16 mouse cellular contexts compared by ENCODE assay signal in the genomic region with DNA sequence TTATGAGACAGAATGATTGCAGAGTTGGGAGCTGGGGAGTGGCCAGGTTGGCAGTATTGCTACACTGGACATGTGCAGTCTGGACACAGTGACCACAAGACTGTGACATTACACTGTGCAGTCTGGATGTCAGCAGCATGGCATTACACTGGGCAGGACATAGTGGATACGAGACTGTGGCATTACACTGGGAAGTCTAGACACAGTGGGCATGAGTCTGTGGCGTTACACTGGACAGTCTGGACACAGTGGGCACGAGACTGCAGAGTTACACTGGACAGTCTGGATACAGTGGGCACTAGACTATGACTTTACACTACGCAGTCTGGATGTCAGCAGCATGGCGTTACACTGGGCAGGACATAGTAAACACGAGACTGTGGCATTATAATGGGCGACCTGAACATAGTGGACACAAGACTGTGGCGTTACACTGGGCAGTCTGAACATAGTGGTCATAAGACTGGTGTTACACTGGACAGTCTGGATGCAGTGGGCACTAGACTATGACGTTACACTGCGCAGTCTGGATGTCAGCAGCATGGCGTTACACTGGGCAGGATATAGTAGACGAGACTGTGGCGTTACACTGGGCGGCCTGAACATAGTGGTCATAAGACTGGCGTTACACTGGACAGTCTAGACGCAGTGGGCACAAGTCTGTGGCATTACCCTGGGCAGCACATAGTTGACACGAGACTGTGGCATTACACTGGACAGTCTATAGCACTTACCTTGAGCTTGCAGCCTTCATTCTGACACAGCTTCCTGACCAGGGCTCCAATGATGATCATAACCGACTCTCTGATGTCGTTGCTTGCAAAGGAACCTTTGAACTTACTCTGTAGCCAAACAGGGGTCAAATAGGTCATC. TPM values are rescaled to one million over a fixed set of nuclear protein-coding genes. Genes with fewer than 3 reads are reported as not detected.
DNase-seq lines count a peak whose midpoint lies in the region; ATAC-seq lines count a peak whose summit lies in the region.
"Had no signal": no experiment of that assay in that cellular context is flagged by ENCODE, and none has a peak within 500 bp of the region (broad histone marks: within the 10 kb centered on the region; RNA-seq: fewer than 3 reads in every experiment).

No protein-coding gene starts in this region.

- H3K36me3 ChIP-seq in hindbrain, embryonic 15.5 days = no peaks in the 10 kb centered on the region
- no peaks in the 10 kb centered on the region for H3K36me3 ChIP-seq in hindbrain, embryonic 11.5 days (ENCODE audit: control insufficient read depth, insufficient read depth, low read length)
- H3K36me3 ChIP-seq in lung, embryonic 15.5 days = no peaks in the 10 kb centered on the region
- H3K36me3 ChIP-seq in limb, embryonic 15.5 days = no peaks in the 10 kb centered on the region
- H3K36me3 ChIP-seq: heart, embryonic 13.5 days; neural tube, embryonic 13.5 days had no signal

- H3K4me3 ChIP-seq in hindbrain, embryonic 15.5 days = no peak overlapping the region
- no peak overlapping the region for H3K4me3 ChIP-seq in hindbrain, embryonic 11.5 days (ENCODE audit: low read depth, low read length)
- H3K4me3 ChIP-seq in lung, embryonic 15.5 days = no peak overlapping the region
- no peak overlapping the region for H3K4me3 ChIP-seq in limb, embryonic 15.5 days
- H3K4me3 ChIP-seq: heart, embryonic 13.5 days; hindbrain, embryonic 10.5 days; neural tube, embryonic 13.5 days had no signal

- no peak overlapping the region for H3K27ac ChIP-seq in hindbrain, embryonic 15.5 days (replicated peaks)
- H3K27ac ChIP-seq in hindbrain, embryonic 11.5 days (ENCODE audit: low read depth, low read length) = no peak overlapping the region
- H3K27ac ChIP-seq in lung, embryonic 15.5 days = no peak overlapping the region
- H3K27ac ChIP-seq in limb, embryonic 15.5 days = no peak overlapping the region
- H3K27ac ChIP-seq: heart, embryonic 13.5 days; hindbrain, embryonic 10.5 days; neural tube, embryonic 13.5 days had no signal

- no peak overlapping the region for H3K4me2 ChIP-seq in hindbrain, embryonic 15.5 days
- H3K4me2 ChIP-seq in hindbrain, embryonic 11.5 days (replicated peaks; ENCODE audit: low read depth, low read length) = no peak overlapping the region
- H3K4me2 ChIP-seq in lung, embryonic 15.5 days = no peak overlapping the region
- no peak overlapping the region for H3K4me2 ChIP-seq in limb, embryonic 15.5 days
- H3K4me2 ChIP-seq: heart, embryonic 13.5 days; neural tube, embryonic 13.5 days had no signal

- peak; percentile 48; the same call in 1 of the 2 replicates for ATAC-seq in hindbrain, embryonic 15.5 days (ENCODE audit: low FRiP score, low read depth)
- no peak for ATAC-seq in hindbrain, embryonic 11.5 days (ENCODE audit: low FRiP score)
- ATAC-seq in lung, embryonic 15.5 days (ENCODE audit: borderline replicate concordance, extremely low read depth, low FRiP score, low TSS enrichment) = peak; percentile 64; the same call in 1 of the 2 replicates
- 0 out of 2 replicates have a peak, but pooled peaks have one; percentile 39 for ATAC-seq in erythroblast, adult 5-6 weeks (replicated peaks; ENCODE audit: low FRiP score, poor library complexity, severe bottlenecking)
- 0 out of 2 replicates have a peak, but pooled peaks have one; percentile 55 for ATAC-seq in limb, embryonic 15.5 days (ENCODE audit: insufficient number of reproducible peaks, low FRiP score, low TSS enrichment, low read depth)

- H3K4me1 ChIP-seq in hindbrain, embryonic 15.5 days (replicated peaks) = no peaks in the 10 kb centered on the region
- H3K4me1 ChIP-seq in hindbrain, embryonic 11.5 days (replicated peaks; ENCODE audit: control insufficient read depth, insufficient read depth, low read length) = no peaks in the 10 kb centered on the region
- no peaks in the 10 kb centered on the region for H3K4me1 ChIP-seq in lung, embryonic 15.5 days
- H3K4me1 ChIP-seq in limb, embryonic 15.5 days = no peaks in the 10 kb centered on the region
- H3K4me1 ChIP-seq: heart, embryonic 13.5 days; hindbrain, embryonic 10.5 days; neural tube, embryonic 13.5 days had no signal

- no peak overlapping the region for H3K9ac ChIP-seq in hindbrain, embryonic 15.5 days
- H3K9ac ChIP-seq in hindbrain, embryonic 11.5 days (ENCODE audit: low read depth, low read length) = no peak overlapping the region
- H3K9ac ChIP-seq in lung, embryonic 15.5 days = no peak overlapping the region
- H3K9ac ChIP-seq in limb, embryonic 15.5 days = no peak overlapping the region
- H3K9ac ChIP-seq: heart, embryonic 13.5 days; neural tube, embryonic 13.5 days had no signal

- no peaks in the 10 kb centered on the region for H3K27me3 ChIP-seq in hindbrain, embryonic 15.5 days
- H3K27me3 ChIP-seq in hindbrain, embryonic 11.5 days (ENCODE audit: control insufficient read depth, insufficient read depth, low read length) = no peaks in the 10 kb centered on the region
- no peaks in the 10 kb centered on the region for H3K27me3 ChIP-seq in lung, embryonic 15.5 days
- no peaks in the 10 kb centered on the region for H3K27me3 ChIP-seq in limb, embryonic 15.5 days
- H3K27me3 ChIP-seq: heart, embryonic 13.5 days; neural tube, embryonic 13.5 days had no signal

- no peaks in the 10 kb centered on the region for H3K9me3 ChIP-seq in hindbrain, embryonic 15.5 days
- no peaks in the 10 kb centered on the region for H3K9me3 ChIP-seq in hindbrain, embryonic 11.5 days (ENCODE audit: control insufficient read depth, low read length)
- H3K9me3 ChIP-seq in lung, embryonic 15.5 days = no peaks in the 10 kb centered on the region
- no peaks in the 10 kb centered on the region for H3K9me3 ChIP-seq in limb, embryonic 15.5 days
- H3K9me3 ChIP-seq: heart, embryonic 13.5 days; hindbrain, embryonic 10.5 days; neural tube, embryonic 13.5 days had no signal

- WGBS in hindbrain, embryonic 15.5 days = 95% methylated on average over 19 of the region's 19 CpGs
- 91% methylated on average over 19 of the region's 19 CpGs for WGBS in hindbrain, embryonic 11.5 days
- 87% methylated on average over 19 of the region's 19 CpGs for WGBS in lung, embryonic 15.5 days
- WGBS in limb, embryonic 15.5 days = 91% methylated on average over 19 of the region's 19 CpGs

- no peak for DNase-seq in hindbrain, embryonic 11.5 days (ENCODE audit: low spot score)
- no peak for DNase-seq in lung, postnatal 25 days (ENCODE audit: low spot score)
- no peak for DNase-seq in left cerebral cortex, postnatal 25 days (ENCODE audit: low spot score in 2 of 2)
- no peak for DNase-seq in urinary bladder, postnatal 4 days (ENCODE audit: low spot score in 2 of 2)
- DNase-seq: cerebellum, postnatal 14 days; gastrocnemius, postnatal 25 days; kidney, adult 9 months; right cerebral cortex, postnatal 25 days had no signal

- intact Hi-C loops in left cerebral cortex, postnatal 25 days (cut with DNase I) = no loop called here

RNA-seq across cellular contexts. Expression of a gene that starts 32.1 kb away (rescaled TPM):
- 6.9 and 7.4 TPM in 2 replicates for polyA plus RNA-seq in hindbrain, embryonic 15.5 days (2015; fragmentation: Nextera tagmentation; extraction: Ambion mirVana)
- 12.4 and 17.0 TPM in 2 replicates for polyA plus RNA-seq in hindbrain, embryonic 11.5 days (2014; fragmentation: Nextera tagmentation; extraction: Ambion mirVana)
- polyA plus RNA-seq in lung, embryonic 15.5 days (2015; fragmentation: Nextera tagmentation; extraction: Ambion mirVana) = 11.4 and 12.1 TPM in 2 replicates
- total RNA-seq in erythroblast, adult 5-6 weeks (2015; ENCODE audit: low replicate concordance) = 0.77 and 3.3 TPM in 2 replicates
- 3.8 and 12.3 TPM in 2 replicates for total RNA-seq in erythroblast, adult 5-6 weeks (2017; ENCODE audit: low replicate concordance)
- 9.0 and 9.9 TPM in 2 replicates for polyA plus RNA-seq in limb, embryonic 15.5 days (2015; fragmentation: Nextera tagmentation; extraction: Ambion mirVana)
- 1 to 10 TPM; 5.8 to 7.3 TPM for total RNA-seq in left cerebral cortex, postnatal 25 days (2021)

RNA-seq across cellular contexts. Expression of a gene that starts 33.6 kb away (rescaled TPM):
- 7.9 and 9.5 TPM in 2 replicates for polyA plus RNA-seq in hindbrain, embryonic 15.5 days (2015; fragmentation: Nextera tagmentation; extraction: Ambion mirVana)
- 10.2 and 13.4 TPM in 2 replicates for polyA plus RNA-seq in hindbrain, embryonic 11.5 days (2014; fragmentation: Nextera tagmentation; extraction: Ambion mirVana)
- 7.4 and 7.6 TPM in 2 replicates for polyA plus RNA-seq in lung, embryonic 15.5 days (2015; fragmentation: Nextera tagmentation; extraction: Ambion mirVana)
- total RNA-seq in erythroblast, adult 5-6 weeks (2015; ENCODE audit: low replicate concordance) = 0.77 and 1.3 TPM in 2 replicates
- 0.51 and 1.4 TPM in 2 replicates for total RNA-seq in erythroblast, adult 5-6 weeks (2017; ENCODE audit: low replicate concordance)
- 6.2 and 6.8 TPM in 2 replicates for polyA plus RNA-seq in limb, embryonic 15.5 days (2015; fragmentation: Nextera tagmentation; extraction: Ambion mirVana)
- 1 to 10 TPM; 6.0 to 6.2 TPM for total RNA-seq in left cerebral cortex, postnatal 25 days (2021)

RNA-seq across cellular contexts. Expression of a gene that starts 44.0 kb away (rescaled TPM):
- 0.18 and 0.26 TPM in 2 replicates for polyA plus RNA-seq in hindbrain, embryonic 15.5 days (2015; fragmentation: Nextera tagmentation; extraction: Ambion mirVana)
- polyA plus RNA-seq in hindbrain, embryonic 11.5 days (2014; fragmentation: Nextera tagmentation; extraction: Ambion mirVana) = not detected in 2 replicates
- polyA plus RNA-seq in lung, embryonic 15.5 days (2015; fragmentation: Nextera tagmentation; extraction: Ambion mirVana) = 0.13 and 0.15 TPM in 2 replicates
- not detected in 2 replicates for total RNA-seq in erythroblast, adult 5-6 weeks (2015; ENCODE audit: low replicate concordance)
- total RNA-seq in erythroblast, adult 5-6 weeks (2017; ENCODE audit: low replicate concordance) = not detected in 2 replicates
- 0.26 and 0.32 TPM in 2 replicates for polyA plus RNA-seq in limb, embryonic 15.5 days (2015; fragmentation: Nextera tagmentation; extraction: Ambion mirVana)
- total RNA-seq in left cerebral cortex, postnatal 25 days (2021) = under 1 TPM in 1 of 2 experiments, not detected in 1; 0.21 TPM
- total RNA-seq: left cerebral cortex, postnatal 10 days had no signal
- polyA plus RNA-seq: hindbrain, embryonic 10.5 days had no signal

RNA-seq across cellular contexts. Expression of a gene that starts 46.3 kb away (rescaled TPM):
- polyA plus RNA-seq in hindbrain, embryonic 15.5 days (2015; fragmentation: Nextera tagmentation; extraction: Ambion mirVana) = 0.16 and 0.17 TPM in 2 replicates
- polyA plus RNA-seq in hindbrain, embryonic 11.5 days (2014; fragmentation: Nextera tagmentation; extraction: Ambion mirVana) = 0.17 and 0.20 TPM in 2 replicates
- 0.48 and 0.64 TPM in 2 replicates for polyA plus RNA-seq in lung, embryonic 15.5 days (2015; fragmentation: Nextera tagmentation; extraction: Ambion mirVana)
- total RNA-seq in erythroblast, adult 5-6 weeks (2015; ENCODE audit: low replicate concordance) = not detected in 2 replicates
- not detected in 2 replicates for total RNA-seq in erythroblast, adult 5-6 weeks (2017; ENCODE audit: low replicate concordance)
- 2.8 and 6.4 TPM in 2 replicates for polyA plus RNA-seq in limb, embryonic 15.5 days (2015; fragmentation: Nextera tagmentation; extraction: Ambion mirVana)
- 1 to 10 TPM; 2.6 to 2.7 TPM for total RNA-seq in left cerebral cortex, postnatal 25 days (2021)
